Mouse (Mus musculus) heart, adult 18-20 months (tissue): Measurements from ENCODE around the gene Elf5. TPM values are rescaled to one million over a fixed set of nuclear protein-coding genes. Genes with fewer than 3 reads are reported as not detected.
A peak's percentile ranks its signal among the peaks of the same experiment; 100 is the strongest.

Experiments used
- DNase-seq, 2 experiments: peaks; one replicate each; pipeline ENCODE4 v3.0.0; 2021 to 2022; ENCODE audit warnings: mixed read lengths in 1 of 2
- total RNA-seq, 2 experiments: library from RNA; stranded (reverse); gene quantifications; 2 replicates each; pipeline ENCODE4 v1.2.3; 2021

Gene Elf5
- total RNA-seq, 2 experiments from 2014 or later = not detected

DNA sequence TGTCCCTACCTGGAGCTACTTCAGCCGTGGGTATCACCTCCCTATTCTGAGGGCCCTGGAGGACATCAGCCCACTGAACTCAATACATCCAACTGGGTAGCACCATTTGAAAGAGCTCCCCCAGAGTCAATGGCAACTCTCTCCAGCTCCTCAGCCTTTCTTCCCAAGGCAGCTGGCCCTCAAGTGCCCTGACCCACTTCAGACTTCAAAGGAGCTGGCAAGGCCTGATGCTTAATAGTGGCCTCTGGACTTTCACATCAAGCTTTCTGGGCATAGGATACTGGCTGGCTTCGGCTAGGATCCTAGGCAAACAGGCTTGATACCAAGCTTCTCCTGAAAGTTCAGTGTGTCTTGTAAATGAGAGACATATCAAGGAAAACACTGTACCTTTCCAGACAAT lies 23.6 kb downstream of the Elf5 start:
- DNase-seq = no peak

DNA sequence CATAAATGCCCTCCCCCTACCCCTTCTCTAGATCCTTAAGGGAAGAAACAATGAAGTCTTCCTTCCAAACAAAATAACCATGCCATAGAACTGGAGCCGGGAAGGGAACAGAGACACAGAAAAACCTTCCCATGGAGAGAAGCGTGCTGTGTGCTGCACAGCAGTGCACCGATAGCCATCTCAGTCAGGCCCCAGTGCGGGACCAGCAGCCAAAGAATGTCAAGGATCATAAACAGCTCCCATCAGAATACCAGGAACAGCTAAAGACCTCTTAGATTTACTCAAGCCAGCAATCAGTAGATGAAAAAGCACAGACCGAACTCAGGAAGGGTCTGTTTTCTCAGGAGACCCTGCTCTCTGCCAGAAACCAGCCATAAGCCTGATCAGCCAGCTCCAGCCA lies 25.0 kb downstream of the Elf5 start:
- peak in 1 of 2 experiments; percentile 7 for DNase-seq

DNA sequence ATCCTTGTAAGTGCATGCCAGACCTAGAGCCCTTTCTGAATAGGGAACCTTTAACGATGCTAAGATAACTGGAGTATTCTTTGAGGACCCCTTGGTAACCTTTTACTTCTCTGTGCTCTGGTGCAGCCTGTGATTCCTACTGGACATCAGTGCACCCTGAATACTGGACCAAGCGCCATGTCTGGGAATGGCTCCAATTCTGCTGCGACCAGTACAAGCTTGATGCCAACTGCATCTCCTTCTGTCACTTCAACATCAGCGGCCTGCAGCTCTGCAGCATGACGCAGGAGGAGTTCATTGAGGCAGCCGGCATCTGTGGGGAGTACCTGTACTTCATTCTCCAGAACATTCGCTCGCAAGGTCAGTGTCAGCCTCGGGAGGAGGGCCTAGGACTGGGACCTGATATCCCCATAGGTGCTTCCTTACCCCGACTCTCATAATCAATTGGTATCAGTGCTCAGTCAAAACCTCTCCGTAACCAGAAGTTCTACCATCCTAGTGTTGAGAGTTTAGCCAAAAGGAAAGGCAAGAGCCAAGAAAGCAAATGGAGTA lies 27.7 kb downstream of the Elf5 start:
- DNase-seq = no peak

DNA sequence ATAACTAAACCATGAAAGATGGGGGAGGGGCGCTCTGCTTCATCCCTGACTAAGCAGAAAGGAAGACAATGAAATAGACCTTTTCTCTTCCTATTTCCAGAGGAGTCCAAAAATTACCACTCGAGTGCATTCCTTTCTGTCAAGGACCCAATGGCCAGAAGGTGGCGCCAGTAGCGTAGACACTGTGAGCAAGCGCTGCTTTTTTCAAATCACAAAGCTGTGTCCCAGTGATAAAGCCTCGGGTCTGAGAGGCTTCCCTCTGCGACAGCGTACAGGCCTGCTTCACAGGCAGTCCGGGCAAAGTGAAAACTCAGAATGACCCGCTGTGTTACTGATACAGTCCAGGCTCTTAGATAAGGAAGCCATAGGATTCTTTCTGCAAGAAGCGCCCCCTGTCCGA lies 28.2 kb downstream of the Elf5 start:
- peak; percentile 70 to 86 for DNase-seq

DNA sequence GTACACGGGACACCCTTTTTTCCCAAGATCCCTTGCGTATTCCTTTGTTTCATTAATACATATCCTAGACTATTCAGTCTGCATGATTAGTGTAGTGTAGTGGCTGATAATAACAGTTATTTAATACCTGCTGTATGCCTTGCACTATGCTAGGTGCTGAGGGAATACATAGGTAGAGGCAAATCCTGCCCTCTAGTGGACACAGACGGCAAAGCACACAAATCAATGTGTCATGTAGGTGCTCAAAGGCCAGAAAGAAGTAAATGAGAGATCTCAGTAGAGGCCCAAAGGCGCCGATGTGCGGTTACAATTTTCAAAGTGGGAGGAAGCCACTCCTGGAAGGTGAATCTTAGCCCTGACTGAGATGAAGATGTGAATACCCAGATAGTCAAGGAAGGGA lies 34.3 kb downstream of the Elf5 start:
- DNase-seq = peak; percentile 18 to 65

DNA sequence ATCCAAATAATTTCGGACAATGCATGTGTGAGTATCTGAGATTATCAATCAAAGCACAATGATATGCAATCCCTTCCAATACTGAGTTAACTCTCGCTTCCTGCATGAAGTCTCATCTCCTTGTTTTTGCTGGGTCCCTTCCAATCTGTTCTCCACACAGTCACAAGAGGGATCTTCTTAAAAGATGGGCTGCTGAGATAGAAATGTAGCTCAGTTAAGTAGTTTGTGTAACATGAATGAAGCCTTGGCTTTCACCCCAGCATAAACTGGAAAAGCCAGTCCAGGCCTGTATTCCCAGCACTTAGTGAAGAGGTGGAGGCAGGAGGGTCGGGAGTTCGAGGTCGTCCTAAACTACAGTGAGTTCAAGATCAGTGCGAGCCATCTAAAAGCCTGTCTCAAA lies 34.8 kb downstream of the Elf5 start:
- no peak for DNase-seq

DNA sequence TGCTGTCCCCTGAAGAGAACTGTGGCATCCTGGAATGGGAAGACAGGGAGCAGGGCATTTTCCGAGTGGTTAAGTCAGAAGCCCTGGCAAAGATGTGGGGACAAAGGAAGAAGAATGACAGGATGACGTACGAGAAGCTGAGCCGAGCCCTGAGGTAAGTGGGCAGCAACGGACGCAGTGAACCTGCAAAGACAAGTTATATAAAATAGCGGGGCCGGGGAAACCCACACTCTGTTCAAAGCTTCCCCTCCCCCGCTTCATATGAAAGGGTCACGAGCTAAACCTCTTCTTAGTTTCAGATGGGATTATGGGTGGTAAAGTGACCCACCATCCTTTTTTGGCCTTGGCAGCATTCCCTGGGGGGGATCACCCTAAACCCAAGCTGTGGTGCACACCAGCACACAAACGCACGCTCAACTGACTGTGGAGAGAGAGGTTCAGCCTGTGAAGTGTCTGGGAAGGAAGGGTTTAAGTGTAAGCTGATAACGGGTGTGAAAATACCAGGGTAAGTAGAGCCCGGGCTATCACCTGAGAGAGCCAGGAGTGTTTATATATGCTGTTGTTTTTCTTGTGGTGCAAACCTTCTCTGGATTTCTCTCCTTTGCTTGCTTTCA lies 37.6 kb downstream of the Elf5 start:
- no peak for DNase-seq

DNA sequence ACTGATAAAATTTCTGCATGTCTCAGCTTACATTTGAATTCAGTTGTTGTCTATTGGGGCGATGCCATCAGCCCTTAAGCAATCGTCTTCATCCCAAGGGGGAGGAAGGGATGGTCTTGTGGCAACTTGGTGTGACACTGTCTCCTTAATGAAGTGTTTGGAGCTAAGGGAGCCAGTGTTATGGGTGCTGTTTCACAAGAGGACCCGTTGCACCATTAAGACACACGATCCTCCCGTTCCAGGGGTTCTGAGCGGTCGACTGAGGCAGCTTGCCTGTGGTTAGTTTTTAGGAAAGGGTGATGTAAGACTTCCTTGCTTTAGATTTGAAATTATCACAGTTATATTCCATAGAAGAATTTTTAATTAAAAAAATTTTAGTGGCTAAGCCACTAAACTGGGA lies 38.3 kb downstream of the Elf5 start:
- DNase-seq = no peak

DNA sequence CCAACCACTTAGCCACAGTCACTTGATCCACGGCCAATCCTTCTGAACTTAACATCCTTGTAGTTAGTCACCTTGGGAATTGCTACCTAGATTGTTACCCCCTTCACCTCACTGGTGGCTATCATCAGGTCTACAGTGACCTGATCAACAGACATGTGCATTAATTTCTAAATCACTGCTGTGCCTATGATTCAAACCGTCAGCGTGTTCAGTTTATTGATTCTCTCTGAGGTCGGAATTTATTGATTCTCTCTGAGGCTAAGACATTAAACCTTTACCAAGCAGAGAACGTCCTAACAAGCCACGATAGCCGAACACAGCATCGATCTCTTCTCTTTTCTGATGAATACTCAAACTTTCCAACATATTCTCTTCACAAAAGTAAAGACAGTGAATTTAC lies 38.8 kb downstream of the Elf5 start:
- no peak for DNase-seq

DNA sequence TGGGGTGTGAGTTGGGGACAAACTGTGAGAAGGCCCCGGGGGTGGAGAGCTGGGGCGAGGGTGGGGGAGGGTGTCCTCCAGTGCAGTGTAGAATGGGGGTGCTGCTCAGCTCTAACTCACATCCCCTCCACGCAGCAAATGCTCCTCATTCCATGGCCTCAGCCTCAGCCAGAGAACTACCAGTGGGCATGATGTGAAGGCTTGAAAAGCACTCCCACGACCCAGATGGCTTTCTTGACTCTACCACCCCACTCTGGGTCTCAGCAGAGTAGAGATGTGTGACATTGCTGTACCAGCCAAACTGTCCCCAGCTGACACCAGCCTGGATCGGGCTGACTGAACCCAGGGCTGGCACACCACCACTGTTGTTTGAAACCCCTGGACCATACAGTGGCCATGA lies 41.1 kb downstream of the Elf5 start:
- DNase-seq = no peak

DNA sequence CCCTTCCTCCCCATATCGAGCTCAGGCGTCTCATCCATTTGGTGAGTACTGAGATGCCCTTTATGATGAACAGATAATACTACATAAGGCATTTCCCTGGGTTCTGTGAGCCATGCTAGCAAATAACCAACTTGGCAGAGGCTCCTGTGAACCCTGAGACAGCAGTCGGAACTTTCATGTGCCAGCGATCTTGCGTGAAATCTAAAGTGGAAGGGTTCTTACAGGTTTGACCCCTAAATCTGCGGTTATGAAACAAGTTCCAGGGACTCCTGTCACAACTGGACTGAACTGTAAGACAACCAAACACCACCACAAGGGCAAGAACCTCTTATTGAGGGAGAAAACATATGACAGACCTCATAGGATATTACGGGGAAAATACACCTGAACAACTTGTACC lies 44.3 kb downstream of the Elf5 start:
- no peak for DNase-seq

DNA sequence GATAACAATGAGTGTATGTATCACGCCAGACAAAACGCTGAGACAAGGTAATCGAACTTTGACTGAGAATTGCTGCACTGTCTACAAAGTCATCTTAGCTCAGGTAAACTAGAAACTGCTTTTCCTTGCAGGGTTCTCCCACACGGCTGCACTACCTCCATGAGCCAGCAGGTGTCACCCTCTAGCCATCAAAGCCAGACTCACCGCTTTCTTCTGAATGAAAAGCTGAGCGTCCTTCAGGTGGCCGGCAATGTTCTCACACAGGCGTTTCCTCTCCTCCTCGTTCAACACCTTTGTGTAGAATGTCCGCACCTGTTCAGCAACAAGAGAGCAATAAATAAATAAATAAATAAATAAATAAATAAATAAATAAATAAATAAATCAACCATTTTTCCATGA lies 45.2 kb downstream of the Elf5 start:
- peak; percentile 62 to 95 for DNase-seq

DNA sequence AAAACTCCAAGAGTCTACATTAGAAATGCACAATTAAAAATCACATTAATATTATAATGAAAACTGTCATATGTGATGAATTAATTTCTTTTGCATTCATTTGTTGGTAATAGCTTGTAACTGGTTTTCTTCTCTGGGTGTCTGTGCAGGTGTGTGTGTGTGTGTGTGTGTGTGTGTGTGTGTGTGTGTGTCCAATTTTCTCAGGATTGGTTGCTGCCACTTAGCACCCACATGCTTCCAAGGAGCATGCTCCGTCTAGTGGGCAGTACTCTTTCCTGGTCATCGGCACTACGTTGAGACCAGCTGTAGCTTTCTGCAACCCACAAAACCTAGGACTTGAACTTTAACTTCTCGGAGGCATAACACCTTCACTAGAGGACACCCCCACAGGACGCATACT lies 45.6 kb downstream of the Elf5 start:
- DNase-seq = no peak

DNA sequence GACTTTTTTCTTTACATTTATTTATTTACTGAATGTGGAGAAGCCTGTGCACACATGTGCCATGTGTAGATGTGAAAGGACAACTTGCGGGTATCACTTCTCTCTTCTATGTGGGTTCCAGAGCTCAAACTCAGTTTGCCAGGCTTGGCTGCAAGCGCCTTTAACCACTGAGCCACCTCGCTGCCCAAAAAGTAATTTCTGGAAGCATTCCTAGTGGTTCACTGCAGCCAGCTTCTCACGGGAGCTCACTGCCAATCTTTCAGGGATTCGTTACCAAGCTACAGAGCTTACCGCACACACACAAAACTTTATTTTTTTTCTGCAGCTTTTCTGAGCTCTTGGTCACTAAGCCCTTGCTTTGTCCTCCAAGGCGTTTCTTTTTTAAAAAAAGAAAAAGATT lies 46.1 kb downstream of the Elf5 start:
- peak; percentile 32 to 44 for DNase-seq

DNA sequence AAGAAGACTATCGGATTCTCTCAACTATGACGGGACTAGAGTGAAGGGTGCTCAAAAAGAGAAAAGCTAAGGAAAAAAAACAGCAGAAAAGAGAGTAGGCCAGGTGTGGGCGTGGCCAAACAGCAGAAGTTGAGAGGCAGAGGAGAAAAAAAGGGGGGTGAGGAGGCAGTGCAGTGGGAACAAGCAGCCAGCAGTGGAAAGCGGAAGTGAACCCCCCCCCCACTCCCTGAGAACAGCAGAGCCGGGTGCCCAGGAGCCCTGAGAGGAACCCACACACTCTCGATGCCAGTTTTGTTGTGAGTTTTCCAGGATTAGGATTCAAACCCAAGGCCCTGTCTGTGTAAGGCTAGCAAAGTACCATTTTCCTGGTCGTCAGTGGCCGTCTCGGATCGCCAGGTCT lies 47.6 kb downstream of the Elf5 start:
- DNase-seq = no peak

DNA sequence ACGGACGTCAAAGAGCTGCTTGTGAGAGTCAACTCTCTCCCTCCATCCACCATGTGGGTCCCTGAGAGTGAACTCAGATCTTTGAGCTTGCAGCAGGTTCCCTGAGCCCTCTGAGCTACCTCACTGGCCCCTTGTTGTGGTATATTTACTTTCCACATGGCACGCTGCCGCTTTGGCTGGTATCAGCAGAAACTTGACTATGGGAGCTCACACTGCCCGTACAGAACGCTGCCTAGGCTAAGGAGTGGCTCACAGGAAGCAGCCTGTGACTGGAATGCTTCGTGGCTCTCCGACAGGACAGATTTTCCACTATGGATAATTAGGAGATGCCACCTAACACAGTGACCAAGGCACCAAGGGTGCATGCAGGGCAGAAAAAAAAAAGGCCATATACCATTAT lies 49.7 kb downstream of the Elf5 start:
- DNase-seq = no peak

DNA sequence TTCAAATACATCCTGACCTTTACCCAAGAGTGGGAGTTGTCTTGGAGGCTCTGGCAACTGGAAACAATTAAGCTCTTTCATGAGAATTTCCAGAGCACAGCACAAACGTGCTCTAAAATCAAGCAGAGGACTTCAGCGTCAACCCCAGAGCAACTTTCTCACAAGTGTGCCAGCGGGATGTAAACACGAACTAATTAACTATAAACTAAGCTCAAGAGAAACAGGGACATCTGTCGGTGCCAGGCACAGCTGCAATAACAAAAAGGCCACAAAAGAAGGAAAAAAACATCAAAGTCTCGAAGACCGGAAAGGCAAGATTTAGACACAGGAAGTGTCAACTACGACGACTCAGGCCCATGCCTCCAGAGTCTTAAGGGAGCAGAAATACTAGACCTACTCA lies 50.3 kb downstream of the Elf5 start:
- no peak for DNase-seq

DNA sequence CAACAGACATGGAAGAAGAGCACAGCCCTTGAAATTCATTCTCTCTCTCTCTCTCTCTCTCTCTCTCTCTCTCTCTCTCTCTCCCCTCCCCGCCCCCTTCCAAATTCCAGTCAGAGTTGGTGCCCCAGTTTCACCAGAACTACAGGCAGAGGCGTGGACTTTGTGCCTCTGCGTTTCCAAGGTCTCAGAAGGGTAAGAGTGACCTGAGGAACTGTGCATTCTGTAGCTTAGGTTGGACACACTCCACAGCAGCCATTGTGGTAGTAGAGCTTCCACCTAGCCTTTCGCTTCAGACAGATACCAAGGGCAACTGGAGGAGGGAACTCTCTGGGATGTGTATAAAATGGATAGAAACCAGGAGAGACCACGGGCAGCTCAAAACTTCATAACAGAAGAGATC lies 51.3 kb downstream of the Elf5 start:
- no peak for DNase-seq

DNA sequence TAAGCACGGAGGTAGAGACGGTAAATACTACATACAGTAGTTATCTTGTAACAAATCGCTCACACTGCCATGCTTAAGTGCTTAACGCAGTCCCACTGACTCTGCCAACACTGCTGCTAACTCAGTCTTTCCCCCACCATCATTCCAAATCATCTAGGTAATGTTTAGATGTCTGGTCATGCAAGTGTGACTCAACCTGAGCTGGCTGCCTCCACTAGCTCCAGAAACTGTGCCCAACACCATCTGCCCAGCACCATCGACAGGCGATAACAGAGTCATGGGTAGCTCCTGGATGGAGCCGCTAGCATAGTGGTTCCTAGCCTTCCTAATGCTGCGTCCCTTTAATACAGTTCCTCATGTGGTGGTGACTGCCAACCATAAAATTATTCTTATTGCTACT lies 53.0 kb downstream of the Elf5 start:
- DNase-seq = no peak

DNA sequence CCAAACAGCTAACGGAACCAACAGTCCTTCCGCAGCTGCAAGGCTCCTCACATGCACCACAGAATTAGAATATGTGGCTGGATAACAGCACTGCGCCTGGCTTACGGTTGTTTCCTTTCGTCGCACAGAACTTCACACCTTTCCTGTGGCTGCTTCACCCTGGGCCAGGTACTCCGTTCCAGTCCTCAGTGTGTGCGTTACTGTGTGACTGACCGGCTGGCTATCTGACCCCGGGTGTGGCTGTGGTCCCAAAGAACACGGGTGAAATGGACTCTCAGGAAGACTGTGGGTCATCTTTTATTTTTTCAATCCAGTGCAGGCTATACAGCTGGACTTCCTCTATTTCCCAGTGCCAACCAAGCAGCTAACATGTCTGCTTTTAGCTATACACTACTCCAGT lies 53.9 kb downstream of the Elf5 start:
- no peak for DNase-seq

DNA sequence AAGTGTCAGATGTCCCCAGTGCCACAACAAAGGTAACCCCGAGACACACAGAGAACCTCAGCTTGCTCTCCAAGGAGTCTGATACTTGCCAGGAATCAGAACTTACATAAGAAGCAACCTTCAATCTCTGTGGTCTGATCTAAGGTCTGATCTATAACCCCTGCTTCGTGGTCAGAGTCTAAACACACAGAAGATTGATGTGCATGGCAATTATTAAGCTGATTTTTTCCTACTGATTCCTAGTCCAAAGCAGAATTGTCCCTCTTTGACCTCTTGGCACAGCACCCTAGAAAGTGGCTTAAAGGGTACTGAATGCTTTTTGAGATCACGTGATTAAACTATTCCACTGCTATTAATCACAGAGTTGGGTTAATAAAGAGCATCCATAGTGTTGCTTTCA lies 54.8 kb downstream of the Elf5 start:
- no peak for DNase-seq

DNA sequence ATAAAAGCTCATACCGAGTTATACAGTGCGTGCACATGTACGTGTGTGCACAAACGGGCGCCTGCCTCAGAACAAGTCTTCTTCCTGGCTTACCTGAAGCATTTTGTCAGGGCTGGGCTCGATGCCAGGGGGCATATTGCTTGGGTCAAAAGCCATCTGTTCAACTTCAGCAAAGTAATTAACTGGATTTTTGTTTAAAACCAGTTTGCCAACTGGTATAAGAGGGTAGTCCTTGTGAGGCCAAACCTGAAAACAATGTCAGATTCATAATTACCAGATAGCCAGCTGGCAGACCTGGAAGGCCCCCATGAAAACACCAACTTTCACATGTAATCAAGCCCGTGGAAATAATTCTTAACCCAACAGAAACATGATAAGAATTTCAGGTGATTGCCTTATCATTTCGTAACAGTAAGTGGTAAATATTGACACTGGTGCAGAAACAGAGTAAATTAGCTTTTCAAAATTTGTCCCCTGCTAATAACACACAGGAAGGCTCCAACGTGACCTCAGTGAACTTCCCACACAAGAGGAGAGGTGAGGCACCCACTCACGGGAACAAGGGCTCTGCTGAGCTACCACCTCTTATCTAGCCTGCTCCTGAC lies 55.6 kb downstream of the Elf5 start:
- no peak for DNase-seq

DNA sequence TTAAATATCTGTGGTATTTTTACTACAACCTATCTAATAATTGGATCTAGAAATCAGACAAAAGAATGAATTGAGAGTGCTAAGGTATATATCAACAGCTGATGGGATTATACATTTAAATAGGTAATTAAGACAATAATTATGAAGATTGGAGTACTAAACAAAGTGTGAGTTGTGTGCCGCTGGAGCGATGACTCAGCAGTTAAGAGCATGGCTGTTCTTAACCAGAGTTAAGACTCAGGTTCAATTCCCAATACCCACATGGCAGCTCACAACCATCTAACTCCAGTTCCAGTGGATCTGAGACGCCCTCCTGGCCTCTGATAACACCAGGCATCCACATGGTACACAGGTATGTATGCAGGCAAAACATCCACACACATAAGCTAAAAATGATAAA lies 61.9 kb downstream of the Elf5 start:
- no peak for DNase-seq

DNA sequence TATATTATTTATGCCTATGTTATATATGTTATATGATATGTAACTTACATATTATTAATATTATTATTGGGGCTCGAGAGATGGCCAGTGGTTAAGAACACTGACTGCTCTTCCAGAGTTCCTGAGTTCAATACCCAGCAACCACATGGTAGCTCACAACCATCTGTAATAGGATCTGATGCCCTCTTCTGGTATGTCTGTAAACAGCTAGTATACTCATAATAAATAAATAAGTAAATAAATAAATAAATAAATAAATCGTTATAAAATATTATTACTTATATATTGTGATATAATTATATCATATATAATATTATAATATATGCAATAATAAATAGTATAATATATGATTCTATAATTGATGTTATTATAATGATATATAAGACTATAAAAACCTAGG lies 64.7 kb downstream of the Elf5 start:
- no peak for DNase-seq

DNA sequence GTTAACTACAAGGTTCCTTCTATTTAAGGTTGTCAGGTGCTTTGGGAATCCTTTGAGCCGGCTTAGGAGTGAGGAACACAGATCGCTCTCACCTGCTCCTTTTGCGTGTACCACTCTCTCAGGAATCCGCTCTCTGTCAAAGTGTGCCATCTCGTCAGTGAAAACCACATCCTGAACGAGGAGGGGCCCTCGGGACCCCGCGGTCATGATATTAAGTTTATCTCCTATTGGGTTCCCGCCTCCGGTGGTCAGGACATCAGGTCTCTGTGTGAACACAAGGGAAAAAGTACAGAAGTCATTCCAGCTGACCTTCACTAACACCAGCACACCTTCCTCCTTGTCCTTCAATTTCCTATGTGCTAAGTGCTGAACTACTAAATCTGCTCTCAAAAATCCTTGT lies 65.2 kb downstream of the Elf5 start:
- DNase-seq = no peak
